Mouse (Mus musculus) E14TG2a.4 (cell line): ENCODE data around the gene Trpc4ap.
"Not testable (repeated sequence)": the region's sequence is repeated elsewhere in the genome, so short reads cannot be mapped to it uniquely, and the experiment has no call there.

Experiments used
- H3K27me3 ChIP-seq: 2 replicates; pipeline ENCODE4 v1.6.1; 2014; ENCODE audit warnings: low read length, control low read depth; ENCODE audit not compliant: insufficient read depth
- H3K36me3 ChIP-seq: 2 replicates; pipeline ENCODE4 v1.6.1; 2014; ENCODE audit warnings: low read length, control low read depth; ENCODE audit not compliant: insufficient read depth
- H3K4me1 ChIP-seq: replicated peaks from 2 replicates; pipeline ENCODE4 v1.6.1; 2014; ENCODE audit warnings: low read depth, low read length, control low read depth
- H3K4me3 ChIP-seq: replicated peaks from 2 replicates; pipeline ENCODE4 v1.5.1; 2014; ENCODE audit warnings: mild to moderate bottlenecking, low read length
- H3K9me3 ChIP-seq: 2 replicates; pipeline ENCODE4 v1.6.1; 2014; ENCODE audit warnings: low read length, control low read depth
- CTCF ChIP-seq: conservative IDR thresholded peaks from 2 replicates; pipeline ENCODE4 v1.5.1; 2014; ENCODE audit warnings: low read length
- NANOG ChIP-seq: IDR thresholded peaks from 2 replicates; pipeline ENCODE4 v1.6.1; 2014; ENCODE audit warnings: borderline replicate concordance, low read length, mixed read lengths
- POU5F1 ChIP-seq: IDR thresholded peaks from 2 replicates; pipeline ENCODE4 v1.6.1; 2014; ENCODE audit warnings: low read length, borderline replicate concordance

Trpc4ap gene

GRCm38 (mm10) chr2:155691723-155692493, at the start of gene Trpc4ap:
Gene Trpc4ap, minus strand, starts transcription at chr2:155692384.
- TF ChIP-seq CTCF = peak; percentile 94
- no peak for TF ChIP-seq NANOG
- H3K9me3 ChIP-seq = no peaks in the 10 kb centered on the region
- H3K36me3 ChIP-seq = no peaks in the 10 kb centered on the region; the same call in 1 of the 2 replicates

DNA sequence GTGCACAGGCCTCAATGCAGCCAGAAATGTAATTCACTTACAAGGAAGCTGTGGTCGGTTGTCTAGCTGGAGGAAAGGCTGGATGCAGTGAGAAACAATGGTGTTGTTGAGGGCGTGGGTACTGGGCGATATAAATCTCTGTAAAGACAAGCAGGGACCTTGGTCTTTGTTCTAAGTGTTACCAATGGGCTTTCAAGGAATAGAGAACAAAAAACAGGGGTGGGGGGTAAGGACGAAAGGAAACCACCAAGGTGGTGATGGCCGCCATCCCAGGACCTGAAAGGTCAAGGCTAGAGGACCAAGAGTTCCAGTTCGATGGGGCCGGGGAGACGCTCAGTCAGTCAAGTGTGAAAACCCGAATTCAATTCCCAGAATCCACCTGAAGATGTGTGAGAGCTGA, 45.6 kb upstream of the Trpc4ap start:
- peaks cover 44% of the 10 kb centered on the region for H3K4me1 ChIP-seq

More at GRCm38 (mm10) chr2:155691723-155692493, at the start of gene Trpc4ap:
- Histone ChIP-seq H3K4me3 (peak within 1 kb of the TSS; percentile 88), H3K4me1 (peaks cover 19% of the 10 kb centered on the region; the same call in 1 of the 2 replicates), H3K27me3 (no peaks in the 10 kb centered on the region)

GRCm38 (mm10) chr2:155736936-155737335, 44.8 kb upstream of the Trpc4ap start:
- H3K36me3 ChIP-seq = no peaks in the 10 kb centered on the region
- peaks cover 36% of the 10 kb centered on the region for H3K4me1 ChIP-seq
- H3K27me3 ChIP-seq = no peaks in the 10 kb centered on the region
- no peak overlapping the region for H3K4me3 ChIP-seq
- H3K9me3 ChIP-seq = no peaks in the 10 kb centered on the region
- no peak for TF ChIP-seq CTCF
- no peak for TF ChIP-seq NANOG
- no peak for TF ChIP-seq POU5F1

More for the DNA sequence above, 45.6 kb upstream of the Trpc4ap start:
- H3K36me3 ChIP-seq = no peaks in the 10 kb centered on the region
- no peaks in the 10 kb centered on the region for H3K27me3 ChIP-seq
- no peaks in the 10 kb centered on the region for H3K9me3 ChIP-seq
- TF ChIP-seq NANOG (peak; percentile 40; the same call in 1 of the 2 replicates), CTCF (no peak)
- H3K4me3 ChIP-seq = 0 out of 2 replicates have a peak overlapping the region, but pooled peaks have one; percentile 26

DNA sequence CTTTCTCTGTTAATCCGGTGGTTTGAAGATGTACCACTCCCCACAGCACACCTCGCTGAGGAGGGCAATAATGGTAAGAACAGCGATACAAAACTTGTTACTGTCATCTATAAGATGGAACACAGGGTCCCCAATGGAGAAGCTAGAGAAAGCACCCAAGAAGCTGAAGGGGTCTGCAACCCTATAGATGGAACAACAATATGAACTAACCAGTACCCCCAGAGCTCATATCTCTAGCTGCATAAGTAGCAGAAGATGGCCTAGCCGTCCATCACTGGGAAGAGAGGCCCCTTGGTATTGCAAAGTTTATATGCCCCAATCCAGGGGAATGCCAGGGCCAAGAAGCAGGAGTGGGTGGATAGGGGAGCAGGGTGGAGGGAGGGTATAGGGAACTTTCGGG, 43.6 kb upstream of the Trpc4ap start, which contains the start of gene Gm17581:
TSS of gene Gm17581 (minus strand) at position 101 of the 400 bp plus-strand sequence.
- not testable (repeated sequence) for H3K27me3 ChIP-seq, H3K9me3 ChIP-seq, H3K4me3 ChIP-seq, H3K36me3 ChIP-seq
- peaks cover 35% of the 10 kb centered on the region for H3K4me1 ChIP-seq

DNA sequence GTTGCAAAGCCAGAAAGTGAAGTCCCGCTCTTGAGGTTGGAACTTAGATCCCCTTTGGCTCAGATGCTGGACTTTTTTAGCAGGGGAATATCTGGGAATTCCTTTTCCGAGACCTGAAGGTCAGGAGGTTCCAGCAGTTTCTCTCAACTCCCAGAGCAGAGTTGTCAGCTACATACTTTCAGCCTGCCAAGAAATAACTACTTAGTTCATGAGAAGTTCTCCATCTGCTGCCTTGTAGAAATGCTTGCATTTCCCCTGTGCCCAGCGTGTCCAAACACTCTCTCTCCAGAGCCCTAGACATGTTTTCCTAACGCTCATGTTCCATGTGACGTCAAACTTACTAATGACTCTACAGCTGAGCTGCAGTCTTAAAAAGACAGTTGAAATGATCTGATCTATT, 42.9 kb upstream of the Trpc4ap start:
- Histone ChIP-seq H3K27me3 (no peaks in the 10 kb centered on the region), H3K9me3 (no peaks in the 10 kb centered on the region), H3K36me3 (no peaks in the 10 kb centered on the region), H3K4me3 (no peak overlapping the region), H3K4me1 (peaks cover 35% of the 10 kb centered on the region)
- TF ChIP-seq POU5F1 = no peak
- TF ChIP-seq CTCF = no peak
- no peak for TF ChIP-seq NANOG

DNA sequence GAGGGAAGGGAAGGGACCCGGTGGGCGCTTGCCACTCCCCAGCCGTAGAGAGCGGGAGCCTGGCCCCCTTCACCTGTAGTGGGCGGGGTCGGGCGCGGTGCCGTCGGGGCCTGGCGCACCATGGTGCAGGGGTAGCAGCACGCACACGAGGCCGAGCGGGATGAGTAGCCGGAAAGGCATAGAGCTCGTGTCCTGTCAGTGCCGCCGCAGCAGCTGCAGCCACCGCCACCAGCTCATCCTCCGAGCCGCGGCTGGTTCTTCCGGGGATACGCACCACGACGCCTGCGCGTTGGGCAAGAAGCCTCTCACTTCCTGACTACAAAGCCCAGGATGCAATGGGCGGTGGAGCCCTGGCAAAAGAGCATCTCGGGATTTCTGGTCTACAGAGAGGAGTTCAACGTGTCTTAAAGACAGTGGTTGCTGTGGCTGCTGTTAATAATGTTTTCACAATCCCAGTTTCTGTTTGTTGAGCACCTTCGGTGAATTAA, 37.0 kb upstream of the Trpc4ap start, which contains the start of gene Edem2:
TSS of gene Edem2 (minus strand) at position 318 of the 488 bp plus-strand sequence.
- Histone ChIP-seq H3K9me3 (no peaks in the 10 kb centered on the region), H3K36me3 (peaks cover 16% of the 10 kb centered on the region; the same call in 1 of the 2 replicates), H3K4me3 (peak within 1 kb of the TSS; percentile 94), H3K4me1 (peaks cover 16% of the 10 kb centered on the region), H3K27me3 (no peaks in the 10 kb centered on the region)
- no peak for TF ChIP-seq NANOG
- no peak for TF ChIP-seq CTCF
- no peak for TF ChIP-seq POU5F1

DNA sequence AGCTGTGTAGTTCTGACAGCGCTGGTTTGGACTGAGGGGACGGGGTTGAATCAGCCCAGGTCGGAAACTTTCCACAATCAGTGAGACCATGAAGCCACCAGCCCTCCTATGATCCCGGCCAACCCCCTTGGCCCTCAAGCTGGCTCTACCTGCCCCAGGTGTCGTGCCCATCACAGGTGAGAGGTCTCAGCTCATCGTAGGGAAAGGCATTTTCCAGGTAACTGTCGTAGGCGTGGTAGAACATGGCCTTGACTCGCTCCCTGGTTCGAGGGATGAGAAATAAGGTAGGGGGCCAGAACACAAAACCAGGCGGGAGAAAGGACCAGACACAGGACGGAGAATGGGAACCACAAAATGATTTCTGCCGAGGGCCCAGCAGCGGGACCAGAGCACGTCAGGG, 36.6 kb upstream of the Trpc4ap start:
- peaks cover 19% of the 10 kb centered on the region; the same call in 1 of the 2 replicates for H3K36me3 ChIP-seq
- TF ChIP-seq NANOG (no peak), POU5F1 (no peak), CTCF (no peak)
- H3K9me3 ChIP-seq = no peaks in the 10 kb centered on the region
- H3K4me1 ChIP-seq = peaks cover 16% of the 10 kb centered on the region
- no peaks in the 10 kb centered on the region for H3K27me3 ChIP-seq
- peak overlapping the region; percentile 94 for H3K4me3 ChIP-seq

- no peaks in the 10 kb centered on the region for H3K9me3 ChIP-seq
- peaks cover 23% of the 10 kb centered on the region for H3K36me3 ChIP-seq
- peak overlapping the region; percentile 94 for H3K4me3 ChIP-seq
- no peaks in the 10 kb centered on the region for H3K27me3 ChIP-seq
- peaks cover 16% of the 10 kb centered on the region for H3K4me1 ChIP-seq
- no peak for TF ChIP-seq POU5F1
- TF ChIP-seq NANOG = no peak
- no peak for TF ChIP-seq CTCF
Measured at GRCm38 (mm10) chr2:155727764-155728395, 35.7 kb upstream of the Trpc4ap start.
